Mouse (Mus musculus): ENCODE results near the gene Grm7.

Gene Grm7

GRCm38 (mm10) chr6:111049247-111049646, 403.9 kb downstream of the Grm7 start:
- Histone ChIP-seq H3K4me3 (replicated peaks; ENCODE audit: low read length) (no peak overlapping the region), H3K27me3 (ENCODE audit: insufficient read depth, low read length) (no peaks in the 10 kb centered on the region), H3K4me1 (replicated peaks; ENCODE audit: low read depth, low read length) (no peaks in the 10 kb centered on the region), H3K36me3 (ENCODE audit: insufficient read depth, low read length) (no peaks in the 10 kb centered on the region), H3K9me3 (ENCODE audit: low read length) (no peaks in the 10 kb centered on the region)
- TF ChIP-seq CTCF (conservative IDR thresholded peaks at IDR 0.05; ENCODE audit: low read length) = no peak
- TF ChIP-seq POU5F1 (IDR thresholded peaks at IDR 0.05; ENCODE audit: borderline replicate concordance, low read length) = no peak
- no peak for TF ChIP-seq NANOG (IDR thresholded peaks at IDR 0.05; ENCODE audit: borderline replicate concordance, low read length)

GRCm38 (mm10) chr6:111054001-111054975, 408.9 kb downstream of the Grm7 start:
- Histone ChIP-seq H3K9me3 (ENCODE audit: low read length) (no peaks in the 10 kb centered on the region), H3K4me1 (replicated peaks; ENCODE audit: low read depth, low read length) (no peaks in the 10 kb centered on the region), H3K4me3 (replicated peaks; ENCODE audit: low read length) (no peak overlapping the region), H3K36me3 (ENCODE audit: insufficient read depth, low read length) (no peaks in the 10 kb centered on the region), H3K27me3 (ENCODE audit: insufficient read depth, low read length) (no peaks in the 10 kb centered on the region)
- TF ChIP-seq CTCF (conservative IDR thresholded peaks at IDR 0.05; ENCODE audit: low read length) = no peak
- TF ChIP-seq POU5F1 (IDR thresholded peaks at IDR 0.05; ENCODE audit: borderline replicate concordance, low read length) = no peak
- TF ChIP-seq NANOG (IDR thresholded peaks at IDR 0.05; ENCODE audit: borderline replicate concordance, low read length) = no peak

GRCm38 (mm10) chr6:111057798-111058197, 412.4 kb downstream of the Grm7 start:
- Histone ChIP-seq H3K27me3 (ENCODE audit: insufficient read depth, low read length) (no peaks in the 10 kb centered on the region), H3K9me3 (ENCODE audit: low read length) (no peaks in the 10 kb centered on the region), H3K4me1 (replicated peaks; ENCODE audit: low read depth, low read length) (no peaks in the 10 kb centered on the region), H3K4me3 (replicated peaks; ENCODE audit: low read length) (no peak overlapping the region), H3K36me3 (ENCODE audit: insufficient read depth, low read length) (no peaks in the 10 kb centered on the region)
- TF ChIP-seq POU5F1 (IDR thresholded peaks at IDR 0.05; ENCODE audit: borderline replicate concordance, low read length) = no peak
- TF ChIP-seq NANOG (IDR thresholded peaks at IDR 0.05; ENCODE audit: borderline replicate concordance, low read length) = no peak
- TF ChIP-seq CTCF (conservative IDR thresholded peaks at IDR 0.05; ENCODE audit: low read length) = peak; percentile 60

GRCm38 (mm10) chr6:111060004-111060403, 414.6 kb downstream of the Grm7 start:
- Histone ChIP-seq H3K4me3 (replicated peaks; ENCODE audit: low read length) (no peak overlapping the region), H3K36me3 (ENCODE audit: insufficient read depth, low read length) (no peaks in the 10 kb centered on the region), H3K27me3 (ENCODE audit: insufficient read depth, low read length) (no peaks in the 10 kb centered on the region), H3K9me3 (ENCODE audit: low read length) (no peaks in the 10 kb centered on the region), H3K4me1 (replicated peaks; ENCODE audit: low read depth, low read length) (no peaks in the 10 kb centered on the region)
- TF ChIP-seq POU5F1 (IDR thresholded peaks at IDR 0.05; ENCODE audit: borderline replicate concordance, low read length) (no peak), CTCF (conservative IDR thresholded peaks at IDR 0.05; ENCODE audit: low read length) (no peak), NANOG (IDR thresholded peaks at IDR 0.05; ENCODE audit: borderline replicate concordance, low read length) (no peak)

GRCm38 (mm10) chr6:111084569-111084968, 439.2 kb downstream of the Grm7 start:
- Histone ChIP-seq H3K4me1 (replicated peaks; ENCODE audit: low read depth, low read length) (no peaks in the 10 kb centered on the region), H3K4me3 (replicated peaks; ENCODE audit: low read length) (no peak overlapping the region), H3K36me3 (ENCODE audit: insufficient read depth, low read length) (no peaks in the 10 kb centered on the region), H3K27me3 (ENCODE audit: insufficient read depth, low read length) (no peaks in the 10 kb centered on the region), H3K9me3 (ENCODE audit: low read length) (no peaks in the 10 kb centered on the region)
- no peak for TF ChIP-seq POU5F1 (IDR thresholded peaks at IDR 0.05; ENCODE audit: borderline replicate concordance, low read length)
- no peak for TF ChIP-seq NANOG (IDR thresholded peaks at IDR 0.05; ENCODE audit: borderline replicate concordance, low read length)
- no peak for TF ChIP-seq CTCF (conservative IDR thresholded peaks at IDR 0.05; ENCODE audit: low read length)

- Histone ChIP-seq H3K27me3 (ENCODE audit: insufficient read depth, low read length) (no peaks in the 10 kb centered on the region), H3K4me1 (replicated peaks; ENCODE audit: low read depth, low read length) (no peaks in the 10 kb centered on the region), H3K9me3 (ENCODE audit: low read length) (no peaks in the 10 kb centered on the region), H3K36me3 (ENCODE audit: insufficient read depth, low read length) (no peaks in the 10 kb centered on the region), H3K4me3 (replicated peaks; ENCODE audit: low read length) (no peak overlapping the region)
- TF ChIP-seq NANOG (IDR thresholded peaks at IDR 0.05; ENCODE audit: borderline replicate concordance, low read length) (no peak), CTCF (conservative IDR thresholded peaks at IDR 0.05; ENCODE audit: low read length) (no peak)
Observed at GRCm38 (mm10) chr6:111094818-111095217, 449.4 kb downstream of the Grm7 start.

GRCm38 (mm10) chr6:111105485-111105884, 460.1 kb downstream of the Grm7 start:
- Histone ChIP-seq H3K27me3 (ENCODE audit: insufficient read depth, low read length) (no peaks in the 10 kb centered on the region), H3K4me1 (replicated peaks; ENCODE audit: low read depth, low read length) (no peaks in the 10 kb centered on the region), H3K4me3 (replicated peaks; ENCODE audit: low read length) (no peak overlapping the region), H3K36me3 (ENCODE audit: insufficient read depth, low read length) (no peaks in the 10 kb centered on the region), H3K9me3 (ENCODE audit: low read length) (no peaks in the 10 kb centered on the region)
- TF ChIP-seq NANOG (IDR thresholded peaks at IDR 0.05; ENCODE audit: borderline replicate concordance, low read length) (no peak), CTCF (conservative IDR thresholded peaks at IDR 0.05; ENCODE audit: low read length) (no peak), POU5F1 (IDR thresholded peaks at IDR 0.05; ENCODE audit: borderline replicate concordance, low read length) (no peak)

GRCm38 (mm10) chr6:111161037-111161436, 515.7 kb downstream of the Grm7 start:
- peak; percentile 94; the same call in 1 of the 2 replicates for TF ChIP-seq NANOG (IDR thresholded peaks at IDR 0.05; ENCODE audit: borderline replicate concordance, low read length)
- no peak for TF ChIP-seq POU5F1 (IDR thresholded peaks at IDR 0.05; ENCODE audit: borderline replicate concordance, low read length)

More at GRCm38 (mm10) chr6:111161037-111161436, 515.7 kb downstream of the Grm7 start:
- no peaks in the 10 kb centered on the region for H3K9me3 ChIP-seq (ENCODE audit: low read length)
- no peak overlapping the region for H3K4me3 ChIP-seq (replicated peaks; ENCODE audit: low read length)
- no peaks in the 10 kb centered on the region for H3K27me3 ChIP-seq (ENCODE audit: insufficient read depth, low read length)
- H3K36me3 ChIP-seq (ENCODE audit: insufficient read depth, low read length) = no peaks in the 10 kb centered on the region
- no peaks in the 10 kb centered on the region for H3K4me1 ChIP-seq (replicated peaks; ENCODE audit: low read depth, low read length)
